In the genomic region with DNA sequence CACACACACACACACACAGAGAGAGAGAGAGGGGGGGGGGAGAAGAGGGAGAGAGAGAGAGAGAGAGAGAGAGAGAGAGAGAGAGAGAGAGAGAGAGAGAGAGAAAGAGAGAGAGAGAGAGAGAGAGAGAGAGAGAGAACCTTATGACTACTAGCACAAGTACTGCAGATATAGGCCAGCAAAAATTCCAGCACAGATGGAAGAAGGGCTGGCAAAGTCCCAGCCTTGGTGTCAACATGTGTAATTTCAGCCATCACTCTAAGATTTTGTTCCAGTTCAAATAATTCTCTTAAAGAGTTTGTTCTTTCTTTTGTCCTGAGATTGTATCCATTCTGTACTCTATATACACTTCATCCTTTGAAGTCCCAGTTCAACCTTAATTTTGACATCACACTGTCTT, we compare ENCODE assay signal across 29 mouse cellular contexts.
DNase-seq lines count a peak whose midpoint lies in the region; ATAC-seq and TF ChIP-seq lines count a peak whose summit lies in the region.
"Had no signal": no experiment of that assay in that cellular context is flagged by ENCODE, and none has a peak within 500 bp of the region (broad histone marks: within the 10 kb centered on the region; RNA-seq: fewer than 3 reads in every experiment).

No protein-coding gene starts in this region.

- no peaks in the 10 kb centered on the region for H3K27me3 ChIP-seq in midbrain, postnatal 0 days (ENCODE audit: insufficient read depth, low read length)
- H3K27me3 ChIP-seq in midbrain, embryonic 10.5 days (ENCODE audit: low read depth, poor library complexity, severe bottlenecking): no peaks in the 10 kb centered on the region
- H3K27me3 ChIP-seq: heart, embryonic 13.5 days; hindbrain, embryonic 13.5 days; kidney, embryonic 15.5 days; liver, embryonic 13.5 days; lung, embryonic 15.5 days; megakaryocyte, embryonic 14.5 days; neural tube, embryonic 13.5 days had no signal

- ATAC-seq in cerebellum, adult (ENCODE audit: insufficient number of reproducible peaks, low FRiP score, low TSS enrichment): no peak
- no peak for ATAC-seq in midbrain, postnatal 0 days (ENCODE audit: low FRiP score)
- ATAC-seq: CD4-positive, CD25-positive, alpha-beta regulatory T cell, adult 4 months had no signal

- DNase-seq in cerebellum, adult 9-10 months: peak; percentile 3
- peak; percentile 34 to 68 for DNase-seq in frontal cortex, postnatal 36 days (ENCODE audit: low spot score in 2 of 2)
- no peak for DNase-seq in frontal cortex, postnatal 25 days (ENCODE audit: low spot score in 2 of 2)
- DNase-seq in midbrain, postnatal 0 days (ENCODE audit: low spot score): peak; percentile 26
- no peak for DNase-seq in midbrain, embryonic 10.5 days (ENCODE audit: low spot score)
- peak; percentile 18 to 58 for DNase-seq in cerebellum, postnatal 25 days
- no peak for DNase-seq in thymus, postnatal 0 days (ENCODE audit: low spot score)
- DNase-seq: adrenal gland, postnatal 25 days; gastrocnemius, postnatal 25 days; heart, adult 18-20 months; heart, postnatal 14 days; kidney, adult 11 months; kidney, postnatal 4 days; liver, embryonic 13.5 days; lung, postnatal 36 days; midbrain, embryonic 14.5 days; retina, postnatal 1 day; thymus, adult 2 months had no signal

- H3K36me3 ChIP-seq in midbrain, postnatal 0 days (ENCODE audit: insufficient read depth, low read length): no peaks in the 10 kb centered on the region
- H3K36me3 ChIP-seq in midbrain, embryonic 10.5 days: no peaks in the 10 kb centered on the region
- H3K36me3 ChIP-seq: forebrain, embryonic 10.5 days; heart, embryonic 13.5 days; hindbrain, embryonic 13.5 days; kidney, embryonic 15.5 days; liver, embryonic 13.5 days; lung, embryonic 15.5 days; neural tube, embryonic 13.5 days had no signal

- no peaks in the 10 kb centered on the region for H3K4me1 ChIP-seq in midbrain, postnatal 0 days (ENCODE audit: insufficient read depth, low read length)
- no peaks in the 10 kb centered on the region for H3K4me1 ChIP-seq in midbrain, embryonic 10.5 days
- H3K4me1 ChIP-seq: forebrain, embryonic 10.5 days; hindbrain, embryonic 13.5 days; kidney, embryonic 15.5 days; liver, embryonic 13.5 days; lung, embryonic 15.5 days; megakaryocyte, embryonic 14.5 days; neural tube, embryonic 13.5 days had no signal

- TF ChIP-seq CTCF in midbrain, postnatal 0 days (IDR thresholded peaks at IDR 0.05): no peak

- H3K4me3 ChIP-seq in midbrain, postnatal 0 days (ENCODE audit: low read depth, low read length): no peak overlapping the region
- no peak overlapping the region for H3K4me3 ChIP-seq in midbrain, embryonic 10.5 days
- H3K4me3 ChIP-seq: forebrain, embryonic 10.5 days; heart, embryonic 13.5 days; hindbrain, embryonic 13.5 days; kidney, embryonic 15.5 days; liver, embryonic 13.5 days; lung, embryonic 15.5 days; megakaryocyte, embryonic 14.5 days; myocyte; neural tube, embryonic 13.5 days had no signal

- no peak overlapping the region for H3K4me2 ChIP-seq in midbrain, postnatal 0 days (ENCODE audit: low read depth, low read length, poor library complexity, severe bottlenecking)
- H3K4me2 ChIP-seq: heart, embryonic 13.5 days; hindbrain, embryonic 13.5 days; kidney, embryonic 15.5 days; liver, embryonic 13.5 days; lung, embryonic 15.5 days; neural tube, embryonic 13.5 days had no signal

- no peak overlapping the region for H3K27ac ChIP-seq in midbrain, postnatal 0 days (ENCODE audit: low read depth, low read length)
- H3K27ac ChIP-seq in midbrain, embryonic 10.5 days (replicated peaks): no peak overlapping the region
- H3K27ac ChIP-seq: forebrain, embryonic 10.5 days; heart, embryonic 13.5 days; hindbrain, embryonic 13.5 days; kidney, embryonic 15.5 days; liver, embryonic 13.5 days; lung, embryonic 15.5 days; neural tube, embryonic 13.5 days; stomach, postnatal 0 days had no signal

- H3K9ac ChIP-seq in midbrain, postnatal 0 days (replicated peaks; ENCODE audit: low read length, poor library complexity, severe bottlenecking): no peak overlapping the region
- H3K9ac ChIP-seq: heart, embryonic 13.5 days; hindbrain, embryonic 13.5 days; kidney, embryonic 15.5 days; liver, embryonic 13.5 days; lung, embryonic 15.5 days; neural tube, embryonic 13.5 days had no signal

- H3K9me3 ChIP-seq in midbrain, postnatal 0 days (ENCODE audit: low read length): no peaks in the 10 kb centered on the region
- no peaks in the 10 kb centered on the region for H3K9me3 ChIP-seq in midbrain, embryonic 10.5 days (replicated peaks)
- H3K9me3 ChIP-seq: forebrain, embryonic 10.5 days; heart, embryonic 13.5 days; hindbrain, embryonic 13.5 days; kidney, embryonic 15.5 days; liver, embryonic 13.5 days; lung, embryonic 15.5 days; megakaryocyte, embryonic 14.5 days; neural tube, embryonic 13.5 days had no signal

Comparison
In these comparisons a context has a peak if more than half of its experiments do, and no peak if none do; other contexts are left out.
1. DNase-seq: peak in cerebellum, adult 9-10 months (single experiment), frontal cortex, postnatal 36 days (2 of 2), midbrain, postnatal 0 days (single experiment) and cerebellum, postnatal 25 days (2 of 2); none in frontal cortex, postnatal 25 days (0 of 2), midbrain, embryonic 10.5 days (single experiment) and thymus, postnatal 0 days (single experiment).